Mouse (Mus musculus) urinary bladder, adult 2 months (tissue): ENCODE data around the gene Arl2. TPM values are rescaled to one million over a fixed set of nuclear protein-coding genes. Genes with fewer than 3 reads are reported as not detected.
A peak's percentile ranks its signal among the peaks of the same experiment; 100 is the strongest.
"Not testable (repeated sequence)": the region's sequence is repeated elsewhere in the genome, so short reads cannot be mapped to it uniquely, and the experiment has no call there.

Source experiments
- DNase-seq: peaks from one replicate; pipeline ENCODE4 v3.0.0; 2022; ENCODE audit warnings: low spot score
- polyA plus RNA-seq: library from polyadenylated mRNA; depleted of rRNA; stranded (reverse); fragments of >200 nt; gene quantifications from 2 replicates; pipeline ENCODE4 v1.2.3, GENCODE M21; 2012; rRNA removed

Arl2 gene
- polyA plus RNA-seq, result 76.9 and 87.5 TPM in 2 replicates

GRCm38 (mm10) chr19:6141394-6141749, at the start of gene Arl2:
Gene Arl2, minus strand, starts transcription at chr19:6141548.
- no peak for DNase-seq

- no peak for DNase-seq
Observed at GRCm38 (mm10) chr19:6184131-6184530, 42.8 kb upstream of the Arl2 start, which contains the start of gene Majin. Gene Majin, plus strand, starts transcription at chr19:6184388.

GRCm38 (mm10) chr19:6182534-6182933, 41.2 kb upstream of the Arl2 start:
- no peak for DNase-seq

- DNase-seq, result no peak
Observed at GRCm38 (mm10) chr19:6181629-6182028, 40.3 kb upstream of the Arl2 start.

DNA sequence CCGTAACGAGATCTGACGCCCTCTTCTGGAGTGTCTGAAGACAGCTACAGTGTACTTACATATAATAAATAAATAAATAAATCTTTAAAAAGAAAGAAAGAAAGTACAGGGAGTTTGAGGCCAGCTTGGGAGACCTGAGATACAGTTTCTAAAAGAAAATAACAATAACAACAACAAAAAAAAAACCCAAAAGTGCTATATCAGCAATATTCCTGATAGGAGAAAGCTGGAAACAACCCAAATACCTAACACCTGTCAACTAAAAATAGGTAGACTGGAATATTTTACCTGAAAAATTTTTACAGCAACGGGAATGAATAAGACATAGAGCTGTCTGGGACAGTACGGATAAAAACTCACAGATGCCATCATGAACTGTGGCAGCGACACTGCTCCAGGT, 37.4 kb upstream of the Arl2 start:
- DNase-seq, result no peak

DNA sequence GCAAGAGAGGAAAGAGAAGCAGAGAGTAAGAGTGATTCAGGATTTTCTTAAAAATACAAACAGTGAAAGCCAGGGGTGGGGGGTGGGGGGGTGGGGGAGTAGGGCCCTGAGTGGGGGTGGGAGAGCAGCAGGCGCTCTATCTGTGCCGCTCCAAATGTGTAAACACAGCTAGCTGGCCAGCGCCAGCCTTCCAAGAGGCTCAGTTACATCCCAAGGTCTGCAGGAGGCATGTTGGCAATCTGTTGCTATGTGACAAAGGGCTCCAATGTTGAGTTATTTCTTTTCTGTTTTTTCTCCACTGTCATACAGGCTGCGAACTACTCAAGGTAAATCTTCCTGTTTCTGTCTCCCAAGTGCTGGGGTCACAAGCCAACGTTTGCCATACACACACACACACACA, 33.4 kb upstream of the Arl2 start:
- DNase-seq, result no peak

DNA sequence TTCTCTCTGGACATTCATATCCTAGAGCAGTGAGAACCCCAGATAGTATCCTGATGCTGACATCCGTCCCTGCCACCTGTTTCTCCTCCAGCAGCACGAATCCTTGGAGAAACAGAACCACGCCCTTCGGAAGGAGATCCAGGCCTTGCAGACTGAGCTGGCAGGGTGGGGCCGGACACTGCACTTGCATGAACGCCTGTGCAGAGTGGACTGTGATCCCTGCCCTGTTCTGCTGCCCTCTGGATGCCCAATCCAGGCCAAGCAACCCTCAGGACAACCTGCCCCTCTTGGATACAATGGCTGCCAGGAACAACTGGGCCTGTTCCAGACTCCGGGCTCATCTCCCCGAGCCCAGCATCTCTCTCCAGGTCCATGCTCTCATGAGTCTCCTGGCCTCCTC, 29.9 kb upstream of the Arl2 start:
- no peak for DNase-seq

GRCm38 (mm10) chr19:6166750-6167149, 25.4 kb upstream of the Arl2 start:
- no peak for DNase-seq

DNA sequence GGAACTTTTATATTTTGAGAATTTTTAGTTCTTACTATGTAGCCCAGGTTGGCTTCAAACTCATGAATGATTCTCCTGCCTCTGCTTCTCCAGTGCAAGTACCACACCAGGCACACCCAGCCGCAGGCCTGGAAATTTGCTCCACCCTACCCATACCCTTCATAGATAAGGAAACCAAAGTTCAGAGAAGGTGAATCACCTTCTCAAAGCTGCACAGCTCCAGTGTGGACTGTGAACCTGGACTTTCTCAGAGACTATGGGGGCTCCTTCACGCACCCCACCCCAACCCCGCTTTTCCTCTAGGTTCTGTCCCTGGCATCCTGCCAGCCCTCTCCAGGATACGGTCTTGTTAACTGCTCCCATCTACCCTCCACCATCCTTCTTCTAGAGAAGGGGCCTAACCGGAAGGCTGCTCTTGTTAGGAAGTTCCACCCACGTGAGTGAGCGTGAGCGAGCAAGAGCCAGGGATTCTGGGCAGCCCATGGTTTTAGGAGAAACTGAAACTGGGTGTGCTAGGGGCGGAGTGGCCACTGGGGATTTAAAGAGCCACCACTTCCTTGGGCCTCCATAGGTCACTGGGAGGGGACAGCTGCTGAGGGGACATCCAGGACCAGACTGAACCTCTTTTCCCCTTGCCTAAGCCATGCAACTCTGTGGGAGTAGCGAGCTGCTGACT, 22.7 kb upstream of the Arl2 start:
- no peak for DNase-seq

DNA sequence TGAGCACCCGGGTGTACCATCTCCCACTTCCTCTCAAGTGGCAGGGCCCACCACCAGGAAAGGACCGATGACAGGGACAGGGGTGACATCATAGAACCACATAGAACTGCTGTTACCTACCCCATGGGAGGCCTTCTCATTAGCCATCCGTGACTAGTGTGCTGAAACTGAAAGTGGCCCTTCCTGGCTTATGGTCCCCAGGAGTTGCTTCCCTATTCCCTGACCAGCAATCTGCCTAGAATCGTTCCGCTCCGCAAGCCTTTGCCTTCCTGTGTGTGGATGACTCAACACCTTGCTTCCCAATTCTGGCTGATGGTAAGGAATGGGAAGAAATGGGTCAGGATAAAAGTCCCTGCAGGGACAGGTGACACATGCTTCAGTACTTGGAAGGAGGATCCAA, 15.9 kb upstream of the Arl2 start:
- no peak for DNase-seq

DNA sequence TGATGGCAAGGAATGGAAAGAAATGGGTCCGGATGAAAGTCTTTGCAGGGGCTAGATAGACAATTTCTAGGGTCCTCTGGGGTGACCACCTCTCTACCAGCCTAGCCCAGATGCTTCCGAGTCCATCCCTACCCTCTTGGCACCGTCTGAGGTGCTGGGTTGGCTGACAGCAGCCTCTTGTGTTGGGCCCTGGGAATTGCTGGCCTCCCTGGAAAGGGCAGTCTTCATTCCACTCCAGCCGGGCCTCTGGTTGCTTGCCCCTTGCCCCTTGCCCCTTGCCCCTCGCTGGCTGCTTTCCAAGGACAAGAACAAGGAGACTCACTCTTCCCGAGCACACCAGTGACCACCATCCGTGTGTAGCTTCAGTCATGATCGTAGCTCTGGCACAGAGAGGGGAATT, 15.0 kb upstream of the Arl2 start:
- no peak for DNase-seq

- DNase-seq, result no peak
Observed at GRCm38 (mm10) chr19:6155174-6155573, 13.8 kb upstream of the Arl2 start.

DNA sequence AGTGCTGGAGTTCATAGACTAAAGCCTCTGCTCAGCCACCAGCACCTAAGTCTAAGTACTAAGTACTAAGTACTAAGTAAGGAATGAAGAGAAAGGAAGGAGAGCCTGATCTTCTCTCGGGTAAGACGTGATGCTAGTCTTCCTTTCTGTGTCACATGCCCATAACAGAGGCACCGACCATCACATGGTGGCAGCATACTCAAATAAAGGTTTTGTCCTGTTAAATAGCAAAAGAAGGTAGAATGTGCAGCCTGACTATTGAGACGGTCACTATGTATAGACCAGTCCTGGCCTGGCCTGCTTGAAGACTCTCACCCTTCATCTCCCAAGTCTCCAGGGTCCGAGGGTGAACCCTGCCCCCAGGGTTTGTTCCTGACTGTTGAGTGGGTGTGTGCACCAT, 3.5 kb upstream of the Arl2 start:
- DNase-seq, result no peak

- DNase-seq, result peak; percentile 87
Observed at GRCm38 (mm10) chr19:6140678-6141393, 512 bp downstream of the Arl2 start, which contains the start of gene Batf2. Gene Batf2, plus strand, starts transcription at chr19:6140983.

GRCm38 (mm10) chr19:6140374-6140677, 1.0 kb downstream of the Arl2 start:
- DNase-seq, result no peak

- no peak for DNase-seq
Observed at GRCm38 (mm10) chr19:6139701-6140100, 1.6 kb downstream of the Arl2 start.

DNA sequence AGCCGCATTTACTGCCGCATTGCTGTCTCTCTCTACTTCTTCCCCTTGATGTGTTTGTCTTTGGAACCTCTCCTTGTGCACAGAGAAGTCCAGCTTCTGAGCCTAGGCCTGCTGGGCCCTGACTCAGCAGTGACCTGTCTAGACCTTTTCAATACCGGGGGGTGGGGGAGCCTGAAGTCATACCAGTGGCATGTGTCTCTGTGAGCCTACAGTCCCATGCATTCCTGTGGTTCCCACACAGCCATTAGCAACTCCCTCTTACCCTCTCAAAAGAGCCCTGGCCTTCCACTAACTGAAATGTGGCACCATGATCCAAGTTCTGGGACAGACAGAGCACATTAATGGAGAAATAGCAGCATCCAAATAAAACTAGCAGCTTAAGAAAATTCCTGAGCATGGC, 5.0 kb downstream of the Arl2 start:
- DNase-seq, result no peak

- DNase-seq, result not testable (repeated sequence)
Observed at GRCm38 (mm10) chr19:6133197-6133596, 8.2 kb downstream of the Arl2 start.

DNA sequence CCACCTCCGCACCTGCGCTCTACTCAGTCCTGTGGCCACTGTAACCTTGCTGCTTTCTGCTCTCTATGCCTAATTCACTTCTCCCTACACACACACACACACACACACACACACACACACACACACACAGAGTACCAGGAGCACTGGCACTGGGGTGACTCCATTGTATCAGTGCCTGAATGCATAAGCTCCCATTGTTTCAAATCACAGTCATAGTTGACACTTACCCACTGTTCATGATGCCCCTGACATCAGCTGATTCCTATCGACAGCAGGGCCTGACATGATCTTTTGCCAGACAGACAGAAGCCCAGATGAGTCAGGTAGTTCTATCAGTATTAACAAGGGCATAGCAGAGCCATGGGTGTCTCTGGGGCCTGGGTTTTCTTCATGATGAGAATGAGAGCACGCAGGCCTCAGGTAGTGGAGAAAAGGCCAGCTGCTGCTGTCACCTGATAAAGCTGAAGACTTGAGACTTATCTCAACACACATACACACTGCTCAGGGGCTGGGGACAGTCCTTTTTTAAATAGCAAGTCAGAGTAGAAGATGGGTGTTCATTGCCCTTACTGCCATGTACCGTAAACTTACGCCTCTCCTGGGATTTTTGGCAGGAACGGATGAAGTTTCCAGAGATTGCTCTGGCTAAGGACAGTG, 9.0 kb downstream of the Arl2 start:
- no peak for DNase-seq

DNA sequence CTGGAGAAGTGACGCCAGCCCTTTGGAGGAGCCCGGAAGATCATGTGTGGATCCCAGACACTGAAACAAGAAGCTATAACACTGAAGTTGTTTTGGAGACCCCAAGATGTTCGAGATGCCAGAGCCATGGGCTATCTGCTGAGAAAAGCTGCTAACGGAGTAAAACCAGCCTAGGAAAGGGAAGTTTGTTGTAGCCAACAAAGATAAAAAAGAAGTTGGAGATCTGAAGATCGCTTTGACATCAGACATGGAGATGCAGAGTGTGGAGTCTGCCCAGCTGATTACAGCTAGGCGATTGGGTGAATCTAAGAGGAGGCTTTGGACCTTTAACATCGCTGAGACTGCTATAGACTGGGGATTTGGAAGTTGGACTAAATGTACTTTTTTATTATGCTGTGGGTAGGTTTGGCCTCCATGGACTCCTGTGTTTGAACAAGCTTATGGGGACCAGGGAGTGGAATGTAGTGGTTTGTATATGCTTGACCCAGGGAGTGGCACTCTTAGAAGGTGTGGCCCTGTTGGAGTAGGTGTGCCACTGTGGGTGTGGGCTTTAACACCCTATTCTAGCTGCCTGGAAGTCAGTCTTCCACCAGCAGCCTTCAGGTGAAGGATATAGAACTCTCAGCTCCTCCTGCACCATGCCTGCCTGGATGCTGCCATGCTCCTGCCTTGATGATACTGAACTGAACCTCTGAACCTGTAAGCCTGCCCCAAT, 10.8 kb downstream of the Arl2 start:
- not testable (repeated sequence) for DNase-seq

- DNase-seq, result peak; percentile 85
Observed at GRCm38 (mm10) chr19:6127760-6128341, 13.5 kb downstream of the Arl2 start, which contains the start of gene Snx15. Gene Snx15, minus strand, starts transcription at chr19:6128304.
